Mouse (Mus musculus) c-Kit-positive CD71-positive TER-119-negative erythroid progenitor cells, embryonic 14.5 days (primary cell): ENCODE data around the gene Urod.

Experiments used
- DNase-seq: peaks from one replicate; pipeline ENCODE4 v3.0.0-alpha.2; 2013; ENCODE audit warnings: low read depth

Gene Urod

DNA sequence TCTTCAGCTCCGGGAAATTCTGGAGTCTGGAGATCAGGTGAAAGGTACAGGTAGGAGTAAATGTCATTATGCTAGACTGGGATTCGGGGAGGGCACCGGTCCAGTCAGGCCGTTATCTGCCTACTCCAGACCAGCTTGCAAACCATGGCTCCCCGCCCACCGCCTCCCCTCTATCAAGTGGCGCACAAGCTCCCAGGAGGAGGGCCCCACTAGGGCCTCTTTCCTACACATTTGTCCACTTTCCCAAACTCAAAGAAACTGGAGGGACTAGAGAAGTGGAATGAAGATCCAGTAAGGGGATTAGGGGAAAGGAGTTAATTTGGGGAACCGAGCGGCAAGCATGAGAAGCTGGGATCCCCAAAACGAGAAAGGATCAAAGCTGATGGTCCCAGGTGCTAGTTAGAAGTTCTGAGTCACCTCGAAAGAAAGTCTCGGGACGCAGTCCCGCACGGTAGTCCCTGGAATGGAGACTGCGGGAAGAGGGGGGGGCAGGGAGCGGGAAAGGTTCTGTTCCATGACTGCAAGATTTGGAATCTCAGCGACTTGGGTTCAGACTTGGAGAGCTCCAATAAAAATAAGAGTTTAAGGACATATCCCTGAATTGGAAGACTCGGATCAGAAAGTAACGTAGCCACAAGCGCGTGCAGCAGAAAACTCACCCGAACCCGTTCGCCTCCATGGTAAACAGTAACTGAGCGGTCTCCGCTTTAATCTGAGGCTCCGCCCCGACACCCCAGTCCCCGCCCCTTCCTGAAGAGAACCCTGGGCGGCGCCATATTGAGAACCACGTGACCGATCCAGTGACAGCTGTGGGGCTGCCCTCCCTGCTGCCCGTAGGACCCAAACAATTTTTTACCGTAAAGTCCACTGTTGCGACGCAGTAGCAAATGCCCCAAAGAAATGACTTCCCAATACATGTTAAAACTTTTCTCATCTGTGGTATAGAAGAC, at the start of gene Urod:
Gene Urod, minus strand, starts transcription at position 742 of the 950 bp plus-strand sequence.
- peak; percentile 94 for DNase-seq

DNA sequence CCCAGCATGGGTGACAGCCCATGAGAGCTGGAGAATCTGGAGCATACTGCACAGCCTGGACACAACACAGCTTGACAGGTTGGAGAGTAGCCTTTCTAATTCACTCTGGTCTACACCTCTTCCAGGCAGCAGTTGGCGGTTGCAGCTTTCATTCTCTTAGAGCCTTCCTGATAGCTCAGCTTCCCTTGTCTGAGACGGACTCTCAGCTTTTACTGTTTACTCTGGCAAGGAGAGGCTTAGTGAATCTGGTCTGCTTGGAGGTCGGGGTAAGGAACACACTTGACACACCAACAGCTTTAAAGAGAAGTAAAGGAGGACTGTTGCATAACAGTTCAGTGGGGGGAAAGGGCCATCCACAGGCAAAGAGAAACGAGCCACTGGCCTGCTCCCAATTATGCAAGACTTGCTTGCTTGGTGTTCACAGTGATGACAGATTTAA, 47.1 kb upstream of the Urod start:
- no peak for DNase-seq

DNA sequence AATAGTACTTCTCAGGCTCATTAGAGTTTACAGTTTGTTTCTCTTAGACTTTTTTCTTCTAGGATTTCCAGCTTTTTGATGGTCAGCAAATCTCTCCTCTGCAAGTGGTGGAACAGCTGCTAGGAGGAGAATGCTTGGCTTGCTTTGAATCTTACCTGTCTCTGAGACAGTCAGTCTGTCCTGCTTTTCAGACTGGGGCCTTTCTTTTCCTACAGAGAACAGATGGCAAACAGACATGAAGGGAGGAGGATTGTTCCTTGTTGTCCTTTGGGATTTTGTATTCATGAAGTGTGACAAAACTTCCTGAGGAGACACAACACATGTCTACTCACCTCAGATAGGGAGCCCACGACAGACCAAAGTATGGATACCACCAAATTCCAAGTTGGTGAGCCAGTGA, 46.6 kb upstream of the Urod start:
- no peak for DNase-seq

DNA sequence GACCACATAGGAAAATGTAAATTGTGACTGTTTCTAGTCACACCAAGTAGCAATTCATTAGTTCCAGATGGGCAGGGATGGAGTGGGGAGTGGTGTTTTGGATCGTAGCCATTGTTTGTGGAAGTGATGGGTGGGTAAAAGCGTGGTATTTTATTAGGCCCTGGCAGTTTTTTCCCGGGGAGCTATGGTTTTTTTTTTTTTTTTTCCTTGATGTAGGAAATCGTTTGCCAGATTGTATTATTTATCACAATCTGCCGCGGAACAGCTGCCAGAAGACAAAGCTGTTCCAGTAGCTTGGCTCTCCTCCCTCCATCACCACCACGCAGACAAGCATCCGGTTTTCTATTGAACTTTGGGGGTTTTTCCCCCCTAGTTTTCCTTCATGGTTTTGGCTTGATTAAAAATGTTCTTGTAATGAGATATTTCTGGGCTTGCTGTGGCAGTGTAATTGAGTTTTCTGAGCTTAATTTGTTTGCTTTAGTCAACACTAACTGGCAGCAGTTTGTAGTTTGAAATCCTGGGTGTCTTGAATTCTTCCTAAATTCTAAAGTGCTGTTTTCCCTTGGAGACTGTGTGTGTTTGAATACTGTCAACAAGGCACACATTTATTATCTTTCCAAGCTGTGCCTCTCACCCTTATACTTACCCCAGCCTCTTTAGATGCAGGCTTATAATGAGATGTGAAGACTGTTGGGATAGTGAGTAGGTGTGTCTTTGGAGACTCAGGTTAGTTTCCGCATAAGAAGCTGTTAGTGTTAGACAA, 45.9 kb upstream of the Urod start:
- no peak for DNase-seq

DNA sequence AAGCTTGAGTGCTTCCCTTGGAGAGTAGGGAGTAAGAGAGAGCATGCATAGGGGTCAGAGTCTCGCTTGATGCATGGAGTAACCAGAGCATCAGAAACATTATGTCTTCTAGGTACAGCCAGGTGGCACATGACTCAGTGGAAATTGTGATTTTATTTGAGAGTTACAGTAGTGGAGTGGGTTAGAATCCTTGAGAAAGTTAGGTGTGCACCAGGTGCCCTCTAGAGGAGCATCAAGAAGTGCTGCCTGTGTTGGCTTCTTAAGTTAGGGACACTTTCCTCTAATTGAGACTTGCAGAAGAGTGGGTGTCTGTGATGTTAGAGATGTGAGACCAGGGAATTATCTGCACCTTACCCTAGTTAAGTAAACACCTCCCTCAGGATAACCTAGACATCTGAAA, 36.9 kb upstream of the Urod start:
- no peak for DNase-seq

DNA sequence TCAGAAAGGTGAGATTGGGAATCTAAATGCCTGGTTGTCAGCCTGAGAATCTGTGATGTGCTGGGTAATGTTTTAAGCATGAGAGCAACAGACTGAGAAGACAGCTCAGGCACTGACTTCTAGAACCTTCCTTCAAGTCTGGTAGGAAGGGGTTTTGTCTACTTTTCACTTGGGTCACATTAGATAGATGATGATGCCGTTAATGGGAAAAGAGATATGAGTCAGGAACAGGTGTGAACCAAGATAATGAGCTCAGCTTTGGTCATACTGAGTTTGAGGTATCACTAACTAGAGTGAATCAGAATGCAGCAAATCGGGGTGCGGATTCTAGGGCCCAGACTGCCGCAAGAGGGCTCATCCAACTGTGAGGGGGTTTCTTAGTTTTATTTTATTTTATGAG, 29.3 kb upstream of the Urod start:
- no peak for DNase-seq

DNA sequence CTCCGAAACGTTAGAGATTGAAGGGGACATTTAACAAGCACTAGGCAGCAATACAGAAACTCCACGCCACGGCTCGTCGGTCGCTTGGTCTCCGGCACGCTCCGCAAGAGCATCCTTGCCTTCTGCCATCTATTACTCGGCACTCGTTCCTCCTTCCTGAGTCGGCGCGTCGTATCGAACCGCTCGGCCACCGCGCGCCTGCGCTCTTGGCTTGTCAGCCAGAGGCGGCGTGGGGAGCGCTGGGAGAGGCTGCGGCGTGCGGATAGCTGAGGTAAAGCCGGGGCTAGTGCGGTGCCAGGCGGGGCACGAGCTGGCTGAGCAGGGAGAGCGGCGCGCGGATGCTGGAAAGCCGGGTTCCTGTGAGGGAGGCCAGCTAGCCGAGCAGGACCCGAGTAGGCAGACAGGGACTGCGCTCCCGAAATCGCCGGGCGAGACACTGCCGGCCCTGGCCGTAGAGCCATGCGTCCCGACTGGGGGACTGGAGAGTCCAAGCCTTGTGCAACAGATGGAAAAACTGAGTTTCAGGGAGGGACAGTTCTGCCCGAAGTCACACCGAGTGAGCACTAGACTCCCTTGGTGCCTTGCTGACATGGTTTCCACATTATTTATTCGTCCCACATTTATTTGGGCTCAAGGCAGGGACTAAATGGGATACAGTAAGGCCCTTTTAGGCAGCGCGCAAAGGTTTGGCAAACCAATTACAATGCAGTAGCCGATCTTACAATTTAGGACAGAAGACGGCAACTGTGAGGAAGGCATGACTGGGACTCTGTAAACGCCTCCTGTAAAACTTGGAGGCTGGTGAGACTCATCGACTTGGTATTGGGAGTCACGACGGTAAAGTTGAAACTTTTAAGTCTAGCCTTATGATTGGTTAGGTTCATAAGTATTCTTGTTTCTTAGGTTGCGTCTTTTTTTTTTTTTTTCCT, 25.3 kb upstream of the Urod start, which contains the start of gene Eif2b3:
Gene Eif2b3, plus strand, starts transcription at position 197 of the 929 bp plus-strand sequence.
- peak; percentile 92 for DNase-seq

DNA sequence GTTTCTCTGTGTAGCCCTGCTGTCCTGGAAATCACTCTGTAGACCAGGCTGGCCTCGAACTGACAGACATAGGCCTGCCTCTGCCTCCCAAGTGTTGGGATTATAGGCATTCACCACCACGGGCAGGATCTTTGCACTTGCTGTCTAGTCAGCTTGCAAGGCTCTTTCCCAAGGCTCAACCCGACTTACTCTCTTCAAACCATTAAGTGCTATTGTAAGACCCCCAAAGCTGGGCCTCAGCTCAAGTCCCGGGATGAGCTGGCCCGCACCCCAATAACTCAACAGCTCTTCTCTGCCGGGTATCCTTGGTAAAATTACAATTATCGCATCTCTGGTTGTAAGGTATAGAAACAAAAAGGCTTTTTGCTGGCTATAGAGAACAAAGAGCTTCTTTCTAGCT, 24.1 kb upstream of the Urod start:
- no peak for DNase-seq

DNA sequence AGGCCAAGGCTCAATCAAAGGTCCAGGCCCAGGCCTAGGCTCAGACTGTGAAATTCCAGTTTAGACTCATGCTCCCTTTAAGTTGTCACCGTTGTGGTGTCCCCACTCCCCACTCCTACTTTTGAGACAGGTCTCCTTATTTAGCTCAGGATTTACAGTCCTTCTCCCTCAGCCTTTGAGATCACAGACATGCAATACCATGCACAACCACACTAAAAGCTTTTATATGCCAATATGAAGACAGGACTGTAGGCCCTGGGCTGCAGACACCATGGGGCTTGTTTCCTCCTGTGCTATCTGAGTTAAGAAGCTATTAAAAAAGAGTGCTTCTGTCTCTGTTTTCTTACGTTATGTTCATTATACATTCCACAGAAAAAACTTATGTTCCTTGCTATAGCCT, 23.5 kb upstream of the Urod start:
- DNase-seq: no peak

DNA sequence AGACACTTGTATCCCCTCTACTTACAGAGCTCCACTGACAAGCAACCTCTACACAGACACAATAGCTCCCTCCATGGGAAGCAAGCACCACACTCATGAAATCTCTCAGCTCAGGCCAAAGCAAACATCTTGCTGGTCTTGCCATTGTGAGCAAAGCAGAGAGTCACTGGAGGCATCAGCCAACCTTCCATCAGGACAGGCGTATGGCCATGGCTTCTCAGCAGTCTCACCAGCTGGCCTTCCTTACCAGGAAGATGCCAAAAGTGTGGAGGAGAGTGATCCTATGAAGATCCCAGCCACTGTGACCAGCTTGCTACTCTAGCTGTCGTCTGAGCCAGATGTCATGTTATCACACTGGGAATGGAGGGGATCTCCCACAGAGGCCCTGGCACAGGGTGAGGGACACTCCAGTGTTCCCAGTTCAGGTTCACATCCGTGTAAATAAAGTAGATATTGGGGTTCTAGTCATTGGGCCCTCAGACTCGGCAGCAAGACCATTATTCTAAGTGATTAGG, 20.7 kb upstream of the Urod start:
- no peak for DNase-seq

DNA sequence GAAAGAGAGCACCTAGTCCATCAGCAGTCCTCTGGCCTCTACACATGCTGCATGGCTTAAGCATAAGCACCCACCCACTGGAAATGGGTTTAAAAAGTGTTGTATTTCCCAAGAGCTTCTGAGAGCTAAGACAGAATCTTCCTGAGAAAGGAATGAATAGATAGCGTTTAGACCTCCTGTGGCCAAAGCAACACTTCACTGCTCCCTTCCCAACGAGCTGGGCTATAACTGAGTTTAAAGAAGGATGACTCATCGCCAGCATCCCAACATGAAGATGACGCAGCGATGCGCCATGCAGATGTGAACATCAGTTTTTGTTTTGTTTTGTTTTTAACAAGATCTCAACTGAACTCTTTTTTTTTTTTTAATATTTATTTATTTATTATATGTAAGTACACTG, 19.4 kb upstream of the Urod start:
- DNase-seq: no peak

DNA sequence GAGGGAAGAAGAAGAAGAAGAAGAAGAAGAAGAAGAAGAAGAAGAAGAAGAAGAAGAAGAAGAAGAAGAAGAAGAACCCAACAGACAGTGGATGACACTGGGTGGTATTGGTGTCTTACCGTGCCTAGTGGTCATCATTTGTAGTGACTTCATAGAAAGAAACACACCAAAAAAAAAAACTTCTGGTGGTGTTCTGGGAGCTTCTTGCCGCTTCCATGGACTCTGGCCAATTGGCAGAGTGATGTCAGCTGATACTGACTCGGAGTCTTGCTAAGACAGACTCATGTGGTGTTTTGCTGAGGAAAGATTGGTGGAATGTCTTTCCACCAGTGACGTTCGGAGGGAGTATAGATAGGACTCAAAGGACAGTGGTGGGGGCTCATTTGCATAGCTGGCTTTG, 16.0 kb upstream of the Urod start:
- no peak for DNase-seq

DNA sequence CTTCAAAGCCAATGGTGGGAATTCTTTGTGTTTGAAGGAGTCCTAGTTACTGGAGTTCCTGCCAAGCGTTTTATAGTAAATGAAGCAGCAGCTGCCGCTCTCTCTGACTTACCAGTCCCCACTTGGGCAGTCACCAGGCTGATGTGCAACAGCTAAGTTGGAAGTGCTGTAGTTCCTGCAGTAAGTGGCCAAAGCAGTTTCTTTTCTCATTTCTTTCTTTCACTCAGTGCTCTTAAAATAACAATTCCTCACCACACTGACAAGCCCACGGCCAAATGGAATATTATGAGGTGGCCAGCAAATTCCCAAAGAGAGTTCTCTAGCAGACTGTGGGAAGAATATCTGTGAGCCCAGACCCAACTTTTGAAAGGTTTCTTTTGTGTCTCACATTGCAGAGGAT, 12.8 kb upstream of the Urod start:
- no peak for DNase-seq

DNA sequence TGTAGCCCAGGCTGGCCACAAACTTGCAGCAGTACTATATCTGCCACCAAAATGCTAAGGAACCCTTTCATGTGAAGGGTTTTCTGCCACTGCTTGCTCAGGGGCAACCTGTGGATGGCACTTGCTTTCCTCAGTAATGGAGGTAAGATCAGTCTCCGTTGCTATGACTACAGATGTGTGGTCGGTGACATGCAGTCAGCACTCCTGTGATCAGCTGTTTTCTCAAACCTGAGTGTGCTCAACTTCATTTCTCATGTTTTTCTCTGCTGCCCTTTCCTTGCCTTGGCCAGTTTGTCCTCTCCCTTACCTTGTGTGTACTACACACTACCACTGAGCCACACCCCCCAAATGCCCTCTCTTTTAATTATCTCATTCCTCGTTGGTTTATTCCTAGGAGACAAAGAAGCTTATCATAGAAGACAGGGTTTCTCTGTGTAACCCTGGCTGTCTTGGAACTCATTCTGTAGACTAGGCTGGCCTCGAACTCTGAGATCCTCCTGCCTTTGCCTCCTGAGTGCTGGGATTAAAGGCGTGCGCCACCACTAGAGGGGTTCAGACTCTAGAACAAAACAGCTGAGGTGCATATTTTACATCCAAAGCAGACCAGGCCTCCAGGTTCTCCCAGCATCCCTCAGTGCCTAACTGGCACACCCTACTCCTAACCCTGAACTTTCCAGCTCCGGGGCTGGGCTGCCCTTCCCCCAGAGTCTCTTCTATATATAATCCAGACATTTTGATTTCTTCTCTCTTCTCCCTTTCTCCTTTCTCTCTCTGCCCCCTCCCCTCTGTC, 11.6 kb upstream of the Urod start:
- no peak for DNase-seq

DNA sequence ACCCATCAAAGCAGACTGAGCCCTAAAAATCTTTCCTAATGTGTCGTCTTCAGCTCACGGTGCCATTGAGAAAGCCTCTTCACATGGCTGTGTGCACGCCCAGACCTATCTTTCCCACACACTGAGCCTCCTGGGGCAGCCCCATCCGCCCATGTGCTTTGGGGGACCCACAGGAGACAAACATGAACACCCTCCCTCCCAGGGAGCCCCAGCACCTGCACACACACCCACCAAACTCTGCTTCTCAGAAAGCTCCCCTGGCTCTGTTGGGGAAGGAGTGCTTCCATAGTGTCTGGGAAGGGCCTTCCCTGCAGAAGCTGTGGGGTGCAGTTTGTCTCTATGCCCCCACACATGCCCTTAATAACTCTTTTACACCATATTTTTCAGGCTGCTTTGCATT, 10.4 kb upstream of the Urod start:
- no peak for DNase-seq

DNA sequence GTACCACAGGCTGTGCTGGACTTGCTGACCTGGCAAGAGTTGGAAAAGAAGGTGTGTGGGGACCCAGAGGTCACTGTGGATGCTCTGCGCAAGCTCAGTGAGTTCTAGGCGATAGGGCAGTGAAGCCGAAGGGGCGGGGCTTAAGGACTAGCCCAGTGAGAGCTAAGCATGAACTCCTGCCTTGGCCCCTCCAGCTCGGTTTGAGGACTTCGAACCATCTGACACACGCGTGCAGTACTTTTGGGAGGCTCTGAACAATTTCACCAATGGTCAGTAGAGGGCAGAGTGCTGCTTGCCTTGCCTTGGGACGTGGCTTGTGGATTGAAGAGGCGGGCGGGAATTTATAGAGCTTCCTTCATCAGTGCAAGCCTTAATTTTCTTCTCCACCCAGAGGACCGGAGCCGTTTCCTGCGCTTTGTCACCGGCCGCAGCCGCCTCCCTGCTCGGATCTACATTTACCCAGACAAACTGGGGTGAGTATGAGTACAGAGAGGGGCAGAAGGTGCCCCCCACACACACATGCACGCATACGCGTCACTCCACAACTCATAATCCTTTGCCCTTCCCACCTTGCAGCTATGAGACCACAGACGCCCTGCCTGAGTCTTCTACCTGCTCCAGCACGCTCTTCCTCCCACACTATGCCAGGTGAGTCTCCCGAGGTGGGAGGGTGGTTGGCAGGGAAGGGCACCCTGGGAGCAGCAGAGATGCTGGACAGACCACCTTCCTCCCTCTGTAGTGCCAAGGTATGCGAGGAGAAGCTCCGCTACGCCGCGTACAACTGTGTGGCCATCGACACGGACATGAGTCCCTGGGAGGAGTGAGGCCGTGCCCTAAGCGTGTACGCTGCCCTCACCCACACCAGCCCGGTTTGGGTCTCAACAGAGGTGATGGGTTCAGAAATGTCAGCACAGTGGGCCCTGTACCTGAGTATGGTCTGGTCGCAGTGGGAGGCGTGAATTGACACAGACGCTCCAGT, 8.6 kb upstream of the Urod start:
- DNase-seq: peak; percentile 59

DNA sequence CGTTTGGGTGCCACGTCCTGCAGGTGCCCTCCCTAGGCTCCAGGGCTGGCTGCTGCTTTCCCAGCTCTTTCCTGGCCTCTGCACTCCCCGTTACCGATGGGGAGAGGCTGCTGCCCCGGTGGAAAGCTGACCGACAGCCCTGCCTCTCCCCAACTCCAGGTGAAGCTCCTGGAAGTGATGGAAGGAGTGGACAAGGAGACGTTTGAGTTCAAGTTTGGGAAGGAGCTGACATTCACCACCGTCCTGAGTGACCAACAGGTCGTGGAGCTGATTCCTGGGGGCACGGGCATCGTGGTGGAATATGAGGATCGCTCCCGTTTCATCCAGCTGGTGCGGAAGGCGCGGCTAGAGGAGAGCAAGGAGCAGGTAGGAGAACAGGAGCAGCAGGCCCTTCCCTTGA, 7.7 kb upstream of the Urod start:
- DNase-seq: no peak

DNA sequence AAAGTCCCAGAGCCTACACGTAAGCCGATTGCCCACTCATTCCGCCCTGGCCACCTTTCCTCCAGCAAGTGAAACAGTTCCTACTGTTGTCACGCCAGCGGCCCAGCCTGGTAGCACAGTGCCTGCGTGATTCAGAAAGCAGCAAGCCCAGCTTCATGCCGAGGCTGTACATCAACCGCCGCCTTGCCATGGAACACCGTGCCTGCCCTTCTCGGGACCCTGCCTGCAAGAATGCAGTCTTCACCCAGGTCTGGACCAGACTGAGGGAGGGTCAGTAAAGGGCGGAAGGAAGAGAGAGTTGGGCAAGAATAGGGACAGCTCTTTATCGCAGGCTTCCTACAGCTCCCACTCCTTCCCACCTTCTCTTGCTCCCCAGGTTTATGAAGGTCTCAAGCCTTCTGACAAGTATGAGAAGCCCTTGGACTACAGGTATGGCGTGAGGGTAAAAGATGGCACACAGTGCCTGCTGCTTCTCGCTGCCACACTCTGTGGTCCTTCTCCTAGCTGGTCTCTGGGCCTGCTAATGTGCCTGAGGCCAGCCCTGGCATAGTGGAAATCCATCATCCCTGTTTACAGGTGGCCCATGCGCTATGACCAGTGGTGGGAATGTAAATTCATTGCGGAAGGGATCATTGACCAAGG, 5.4 kb upstream of the Urod start:
- no peak for DNase-seq

DNA sequence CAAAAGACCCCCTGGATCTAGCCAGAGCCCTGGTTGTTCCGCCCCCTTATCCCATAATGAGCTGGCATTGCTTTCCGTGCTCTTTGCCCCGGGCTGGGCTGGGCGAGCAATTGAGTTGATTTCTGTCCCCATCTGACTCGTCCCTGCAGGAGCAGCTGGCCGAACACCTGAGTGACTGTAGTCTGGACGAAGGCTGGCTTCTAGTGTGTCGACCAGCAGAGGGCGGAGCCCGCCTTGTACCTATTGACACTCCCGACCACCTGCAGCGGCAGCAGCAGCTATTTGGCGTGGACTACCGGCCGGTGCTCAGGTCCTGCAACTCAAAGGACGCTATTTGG, 1.6 kb upstream of the Urod start:
- no peak for DNase-seq
